Mouse (Mus musculus): ENCODE results near the gene Cd151.

GRCm38 (mm10) chr7:141439140-141439679, 28.0 kb upstream of the Cd151 start:
- TF ChIP-seq POLR2A (IDR thresholded peaks at IDR 0.05; ENCODE audit: borderline replicate concordance, extremely low read depth, insufficient read depth, insufficient read length, poor library complexity, severe bottlenecking) (no peak), CTCF (IDR thresholded peaks at IDR 0.05; ENCODE audit: borderline replicate concordance, extremely low read depth, insufficient read depth, insufficient read length) (no peak)

Measured in brain, embryonic 14.5 days (tissue).